Mouse (Mus musculus): Measurements from ENCODE around the gene Adam1b. TPM values are rescaled to one million over a fixed set of nuclear protein-coding genes. Genes with fewer than 3 reads are reported as not detected.
"Not testable (repeated sequence)": the region's sequence is repeated elsewhere in the genome, so short reads cannot be mapped to it uniquely, and the experiment has no call there.

Gene Adam1b
- polyA plus RNA-seq, 1 experiment = not detected

GRCm38 (mm10) chr5:121537588-121537987 lies 34.4 kb upstream of the Adam1b start:
- no peak overlapping the region for H3K27ac ChIP-seq (ENCODE audit: insufficient read depth, low read length)
- H3K4me1 ChIP-seq (ENCODE audit: control insufficient read depth, insufficient read depth, low read length) = peaks cover 1% of the 10 kb centered on the region; the same call in 1 of the 2 replicates
- H3K4me3 ChIP-seq (ENCODE audit: insufficient read depth, low read length) = no peak overlapping the region
- TF ChIP-seq POLR2A (IDR thresholded peaks at IDR 0.05; ENCODE audit: extremely low read depth, insufficient read depth, low read length) (no peak), CTCF (IDR thresholded peaks at IDR 0.05; ENCODE audit: extremely low read depth, insufficient read depth, low read length) (no peak)

DNA sequence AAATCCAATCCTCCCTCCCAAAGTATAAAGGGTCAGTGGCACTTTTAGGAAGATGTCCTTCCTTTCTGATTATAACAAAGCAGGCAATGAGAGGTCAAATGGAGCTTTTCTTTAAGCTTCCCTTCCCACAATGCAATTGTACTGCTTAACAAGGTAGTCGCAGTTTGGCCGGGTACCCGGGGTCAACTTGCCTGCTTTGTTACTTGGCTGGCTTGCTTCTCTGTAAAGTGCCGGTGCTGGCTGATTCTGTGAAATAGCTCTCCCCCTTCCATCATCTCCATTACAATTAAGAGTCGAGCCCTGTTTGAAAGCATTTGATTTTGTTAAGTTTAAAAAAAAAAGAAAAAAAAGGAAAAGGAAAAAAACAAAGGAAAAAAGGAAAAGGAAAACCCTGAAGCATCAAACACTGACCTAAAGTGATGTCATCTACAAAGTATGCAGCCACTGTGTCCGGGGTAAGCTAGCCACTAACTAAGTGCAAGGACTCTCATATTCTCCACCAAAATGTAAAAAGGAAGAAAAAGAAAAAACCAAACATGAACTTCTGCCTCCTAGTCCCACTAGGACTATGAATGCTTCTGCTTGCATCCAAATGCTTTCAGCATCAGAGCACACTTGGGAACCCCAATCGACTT lies 33.8 kb upstream of the Adam1b start:
- no peak overlapping the region for H3K27ac ChIP-seq (ENCODE audit: insufficient read depth, low read length)
- no peaks in the 10 kb centered on the region; the same call in 1 of the 2 replicates for H3K4me1 ChIP-seq (ENCODE audit: control insufficient read depth, insufficient read depth, low read length)
- TF ChIP-seq CTCF (IDR thresholded peaks at IDR 0.05; ENCODE audit: extremely low read depth, insufficient read depth, low read length) = no peak
- no peak for TF ChIP-seq POLR2A (IDR thresholded peaks at IDR 0.05; ENCODE audit: extremely low read depth, insufficient read depth, low read length)
- H3K4me3 ChIP-seq (ENCODE audit: insufficient read depth, low read length) = no peak overlapping the region

GRCm38 (mm10) chr5:121535116-121535515 lies 31.9 kb upstream of the Adam1b start:
- TF ChIP-seq POLR2A (IDR thresholded peaks at IDR 0.05; ENCODE audit: extremely low read depth, insufficient read depth, low read length) = no peak
- TF ChIP-seq CTCF (IDR thresholded peaks at IDR 0.05; ENCODE audit: extremely low read depth, insufficient read depth, low read length) = no peak
- Histone ChIP-seq H3K4me1 (ENCODE audit: control insufficient read depth, insufficient read depth, low read length) (no peaks in the 10 kb centered on the region), H3K27ac (ENCODE audit: insufficient read depth, low read length) (no peak overlapping the region), H3K4me3 (ENCODE audit: insufficient read depth, low read length) (no peak overlapping the region)

DNA sequence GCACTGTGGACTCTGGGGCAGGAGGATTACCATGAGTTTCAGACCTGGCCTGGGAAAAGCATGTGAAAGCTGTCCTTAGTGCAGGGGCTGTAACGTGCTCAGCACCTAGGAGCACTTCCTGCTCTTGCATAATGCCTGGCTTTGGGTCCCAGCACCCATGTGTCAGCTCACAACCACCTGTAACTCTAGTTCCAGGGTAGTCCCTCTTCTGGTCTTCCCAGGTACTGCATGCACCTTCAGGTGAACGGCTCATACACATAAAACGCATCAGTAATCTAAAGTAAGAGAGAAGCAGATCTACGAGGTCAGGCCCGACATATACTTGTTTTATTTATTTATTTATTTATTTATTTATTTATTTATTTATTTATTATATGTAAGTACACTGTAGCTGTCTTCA lies 31.3 kb upstream of the Adam1b start:
- peak; percentile 28; the same call in 1 of the 2 replicates for TF ChIP-seq CTCF (IDR thresholded peaks at IDR 0.05; ENCODE audit: extremely low read depth, insufficient read depth, low read length)
- no peak for TF ChIP-seq POLR2A (IDR thresholded peaks at IDR 0.05; ENCODE audit: extremely low read depth, insufficient read depth, low read length)
- no peaks in the 10 kb centered on the region for H3K4me1 ChIP-seq (ENCODE audit: control insufficient read depth, insufficient read depth, low read length)
- H3K4me3 ChIP-seq (ENCODE audit: insufficient read depth, low read length) = no peak overlapping the region
- H3K27ac ChIP-seq (ENCODE audit: insufficient read depth, low read length) = no peak overlapping the region

DNA sequence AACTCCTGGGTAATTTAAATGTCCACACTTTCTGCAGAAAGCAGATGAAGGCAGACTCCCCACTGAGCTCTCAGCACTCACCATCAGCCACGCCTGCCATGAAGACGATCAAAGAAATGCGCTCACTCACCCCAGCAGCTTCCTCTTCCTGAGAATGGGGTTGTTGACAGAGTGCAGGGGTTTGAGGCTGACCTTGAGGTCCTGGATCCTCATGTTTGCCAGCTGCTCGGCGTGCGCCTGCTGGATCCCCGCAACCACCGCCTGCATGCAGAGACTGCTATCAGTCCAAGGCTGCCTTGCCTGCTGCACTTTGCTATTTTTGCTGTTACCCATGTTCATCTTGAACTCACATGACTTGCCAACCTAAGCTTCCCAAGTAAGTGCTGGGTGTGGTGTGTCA lies 23.7 kb upstream of the Adam1b start:
- Histone ChIP-seq H3K27ac (ENCODE audit: insufficient read depth, low read length) (no peak overlapping the region), H3K4me3 (ENCODE audit: insufficient read depth, low read length) (no peak overlapping the region), H3K4me1 (ENCODE audit: control insufficient read depth, insufficient read depth, low read length) (no peaks in the 10 kb centered on the region)
- TF ChIP-seq POLR2A (IDR thresholded peaks at IDR 0.05; ENCODE audit: extremely low read depth, insufficient read depth, low read length) = no peak
- TF ChIP-seq CTCF (IDR thresholded peaks at IDR 0.05; ENCODE audit: extremely low read depth, insufficient read depth, low read length) = no peak

DNA sequence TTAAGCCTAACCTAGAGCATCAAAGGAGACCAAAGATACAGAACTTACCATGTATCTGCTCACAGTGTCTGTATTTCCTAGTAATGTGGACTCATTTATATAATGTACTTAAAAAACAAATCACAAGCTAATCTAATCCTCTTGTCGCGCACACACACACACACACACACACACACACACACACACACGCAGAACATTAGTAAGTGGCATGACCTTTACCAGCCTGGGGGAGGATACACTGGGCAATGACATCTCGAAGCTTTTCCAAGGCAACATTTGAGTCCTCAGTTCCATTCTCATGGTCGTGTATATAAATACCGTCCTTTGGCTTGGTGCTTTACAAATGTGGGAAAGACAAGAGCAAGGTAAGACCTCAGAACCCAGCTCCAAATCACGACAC lies 23.3 kb upstream of the Adam1b start:
- no peak overlapping the region for H3K4me3 ChIP-seq (ENCODE audit: insufficient read depth, low read length)
- H3K27ac ChIP-seq (ENCODE audit: insufficient read depth, low read length) = no peak overlapping the region
- no peaks in the 10 kb centered on the region for H3K4me1 ChIP-seq (ENCODE audit: control insufficient read depth, insufficient read depth, low read length)
- TF ChIP-seq POLR2A (IDR thresholded peaks at IDR 0.05; ENCODE audit: extremely low read depth, insufficient read depth, low read length) (no peak), CTCF (IDR thresholded peaks at IDR 0.05; ENCODE audit: extremely low read depth, insufficient read depth, low read length) (no peak)

DNA sequence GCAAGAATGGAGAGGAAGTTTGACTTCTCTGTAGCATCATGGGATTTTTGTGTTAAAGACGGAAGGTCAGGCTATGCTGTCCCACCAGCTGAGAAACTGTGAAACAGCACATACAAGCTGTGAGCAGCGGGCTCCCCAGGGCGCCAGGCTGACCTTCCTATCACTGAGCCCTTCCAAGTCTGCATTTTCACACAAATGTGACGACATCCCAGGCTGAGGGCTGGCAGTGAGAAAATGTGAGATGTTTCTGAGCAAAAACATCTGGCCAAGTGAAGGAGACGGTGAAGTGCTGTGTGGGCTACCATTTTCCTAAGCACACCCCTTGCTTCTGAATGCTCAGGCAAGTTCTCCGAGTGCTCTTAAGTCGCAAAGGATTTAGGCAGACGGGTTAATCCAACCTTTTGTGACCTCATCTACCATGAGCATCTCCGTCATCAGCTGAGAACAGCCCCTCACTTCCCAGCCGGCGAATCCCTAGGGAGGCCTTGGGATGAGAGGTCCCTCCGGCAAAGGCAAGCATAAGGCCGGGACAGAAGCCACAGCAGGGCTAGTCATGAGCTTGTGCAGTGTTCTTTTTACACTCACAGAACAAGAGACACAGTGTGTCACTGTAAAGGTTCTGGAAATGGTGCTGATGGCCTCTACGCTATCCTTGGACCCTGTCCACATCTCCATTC lies 22.7 kb upstream of the Adam1b start:
- Histone ChIP-seq H3K4me1 (ENCODE audit: control insufficient read depth, insufficient read depth, low read length) (no peaks in the 10 kb centered on the region), H3K4me3 (ENCODE audit: insufficient read depth, low read length) (no peak overlapping the region), H3K27ac (ENCODE audit: insufficient read depth, low read length) (no peak overlapping the region)
- TF ChIP-seq POLR2A (IDR thresholded peaks at IDR 0.05; ENCODE audit: extremely low read depth, insufficient read depth, low read length) (no peak), CTCF (IDR thresholded peaks at IDR 0.05; ENCODE audit: extremely low read depth, insufficient read depth, low read length) (no peak)

- H3K4me3 ChIP-seq (ENCODE audit: insufficient read depth, low read length); H3K27ac ChIP-seq (ENCODE audit: insufficient read depth, low read length); H3K4me1 ChIP-seq (ENCODE audit: control insufficient read depth, insufficient read depth, low read length): not testable (repeated sequence)
Observed at GRCm38 (mm10) chr5:121519758-121520157, 16.5 kb upstream of the Adam1b start.

GRCm38 (mm10) chr5:121518983-121519382 lies 15.7 kb upstream of the Adam1b start:
- Histone ChIP-seq H3K4me1 (ENCODE audit: control insufficient read depth, insufficient read depth, low read length) (no peaks in the 10 kb centered on the region), H3K27ac (ENCODE audit: insufficient read depth, low read length) (no peak overlapping the region), H3K4me3 (ENCODE audit: insufficient read depth, low read length) (no peak overlapping the region)
- TF ChIP-seq POLR2A (IDR thresholded peaks at IDR 0.05; ENCODE audit: extremely low read depth, insufficient read depth, low read length) (no peak), CTCF (IDR thresholded peaks at IDR 0.05; ENCODE audit: extremely low read depth, insufficient read depth, low read length) (no peak)

GRCm38 (mm10) chr5:121510009-121510408 lies 6.8 kb upstream of the Adam1b start:
- no peaks in the 10 kb centered on the region for H3K4me1 ChIP-seq (ENCODE audit: control insufficient read depth, insufficient read depth, low read length)
- TF ChIP-seq CTCF (IDR thresholded peaks at IDR 0.05; ENCODE audit: extremely low read depth, insufficient read depth, low read length) (no peak), POLR2A (IDR thresholded peaks at IDR 0.05; ENCODE audit: extremely low read depth, insufficient read depth, low read length) (no peak)
- no peak overlapping the region for H3K27ac ChIP-seq (ENCODE audit: insufficient read depth, low read length)
- H3K4me3 ChIP-seq (ENCODE audit: insufficient read depth, low read length) = no peak overlapping the region
